In the genomic region with DNA sequence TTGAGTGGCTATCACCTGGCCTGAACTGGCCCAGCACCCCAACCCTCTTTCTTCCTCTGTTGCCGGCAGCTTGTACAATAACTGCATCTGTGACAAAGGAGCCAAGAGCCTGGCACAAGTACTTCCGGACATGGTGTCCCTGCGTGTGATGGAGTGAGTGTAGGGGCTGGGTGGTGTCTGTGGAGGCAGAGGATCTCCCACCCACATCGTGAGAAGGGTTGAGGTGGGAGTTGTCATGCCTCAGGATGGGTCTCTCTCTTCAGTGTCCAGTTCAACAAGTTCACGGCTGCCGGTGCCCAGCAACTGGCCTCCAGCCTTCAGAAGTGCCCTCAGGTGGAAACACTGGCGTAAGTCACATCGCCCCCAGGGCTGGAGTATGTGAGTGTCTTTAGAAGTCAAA, we compare ENCODE assay signal across 33 mouse cellular contexts. TPM values are rescaled to one million over a fixed set of nuclear protein-coding genes. Genes with fewer than 3 reads are reported as not detected.
"Had no signal": no experiment of that assay in that cellular context is flagged by ENCODE, and none has a peak within 500 bp of the region (broad histone marks: within the 10 kb centered on the region; RNA-seq: fewer than 3 reads in every experiment).

No protein-coding gene starts in this region.

- H3K27me3 ChIP-seq: limb, embryonic 12.5 days; limb, embryonic 13.5 days; limb, embryonic 15.5 days; liver, embryonic 12.5 days; liver, embryonic 13.5 days; liver, embryonic 15.5 days; lung, embryonic 15.5 days; megakaryocyte, embryonic 14.5 days; midbrain, embryonic 12.5 days; midbrain, embryonic 13.5 days; midbrain, embryonic 15.5 days; neural tube, embryonic 12.5 days had no signal

- H3K4me1 ChIP-seq: limb, embryonic 10.5 days; limb, embryonic 12.5 days; limb, embryonic 13.5 days; lung, embryonic 15.5 days; midbrain, embryonic 10.5 days; midbrain, embryonic 12.5 days; midbrain, embryonic 13.5 days; midbrain, embryonic 15.5 days; neural tube, embryonic 12.5 days had no signal

- DNase-seq: left cerebral cortex, postnatal 4 days; liver; liver, embryonic 13.5 days; liver, postnatal 0 days; lung, adult 18-20 months; lung, adult 2 months; lung, embryonic 14.5 days; lung, postnatal 10 days; lung, postnatal 14 days; lung, postnatal 36 days; lung, postnatal 4 days; midbrain, embryonic 14.5 days had no signal

- H3K4me3 ChIP-seq: left cerebral cortex, adult 2 months; limb, embryonic 10.5 days; limb, embryonic 12.5 days; limb, embryonic 13.5 days; limb, embryonic 15.5 days; liver, embryonic 12.5 days; liver, embryonic 13.5 days; liver, embryonic 15.5 days; lung, embryonic 15.5 days; megakaryocyte, embryonic 14.5 days; midbrain, embryonic 10.5 days; midbrain, embryonic 12.5 days; midbrain, embryonic 13.5 days; midbrain, embryonic 15.5 days; myocyte; neural tube, embryonic 12.5 days had no signal

- H3K4me2 ChIP-seq: limb, embryonic 12.5 days; limb, embryonic 13.5 days; limb, embryonic 15.5 days; liver, embryonic 11.5 days; liver, embryonic 12.5 days; liver, embryonic 13.5 days; liver, embryonic 15.5 days; lung, embryonic 14.5 days; lung, embryonic 15.5 days; midbrain, embryonic 12.5 days; midbrain, embryonic 13.5 days; midbrain, embryonic 15.5 days; neural tube, embryonic 12.5 days had no signal

- ATAC-seq: liver, embryonic 12.5 days; liver, postnatal 0 days; lung, postnatal 0 days; midbrain, embryonic 13.5 days; midbrain, embryonic 15.5 days; midbrain, embryonic 16.5 days had no signal

- H3K36me3 ChIP-seq: limb, embryonic 10.5 days; limb, embryonic 12.5 days; limb, embryonic 13.5 days; limb, embryonic 15.5 days; liver, embryonic 12.5 days; liver, embryonic 13.5 days; liver, embryonic 15.5 days; lung, embryonic 15.5 days; midbrain, embryonic 10.5 days; midbrain, embryonic 12.5 days; midbrain, embryonic 13.5 days; midbrain, embryonic 15.5 days; neural tube, embryonic 12.5 days had no signal

- H3K27ac ChIP-seq: left cerebral cortex, adult 2 months; limb, embryonic 10.5 days; limb, embryonic 12.5 days; limb, embryonic 13.5 days; limb, embryonic 15.5 days; liver, embryonic 12.5 days; liver, embryonic 13.5 days; liver, embryonic 14.5 days; liver, embryonic 15.5 days; lung, embryonic 15.5 days; macrophage; midbrain, embryonic 10.5 days; midbrain, embryonic 12.5 days; midbrain, embryonic 13.5 days; midbrain, embryonic 15.5 days; neural tube, embryonic 12.5 days had no signal

- H3K9ac ChIP-seq: limb, embryonic 12.5 days; limb, embryonic 13.5 days; limb, embryonic 15.5 days; liver, embryonic 12.5 days; liver, embryonic 13.5 days; liver, embryonic 14.5 days; liver, embryonic 15.5 days; liver, postnatal 0 days; lung, embryonic 14.5 days; lung, embryonic 15.5 days; midbrain, embryonic 12.5 days; midbrain, embryonic 13.5 days; midbrain, embryonic 15.5 days; neural tube, embryonic 12.5 days had no signal

- H3K9me3 ChIP-seq: limb, embryonic 10.5 days; limb, embryonic 12.5 days; limb, embryonic 13.5 days; limb, embryonic 15.5 days; liver, embryonic 12.5 days; liver, embryonic 13.5 days; liver, embryonic 15.5 days; lung, embryonic 15.5 days; megakaryocyte, embryonic 14.5 days; midbrain, embryonic 10.5 days; midbrain, embryonic 12.5 days; midbrain, embryonic 13.5 days; midbrain, embryonic 15.5 days; neural tube, embryonic 12.5 days had no signal

RNA-seq across cellular contexts. Expression of a gene that starts 43.8 kb away (rescaled TPM):
- total RNA-seq: left cerebral cortex, postnatal 10 days had no signal
